Mouse (Mus musculus) intestine, postnatal 0 days (tissue): ENCODE results near the gene Gm1110. TPM values are rescaled to one million over a fixed set of nuclear protein-coding genes. Genes with fewer than 3 reads are reported as not detected.
"Not testable (repeated sequence)": the region's sequence is repeated elsewhere in the genome, so short reads cannot be mapped to it uniquely, and the experiment has no call there.

Experiments
- ATAC-seq: fragments of 200-750 bp; cut with Nextera tagmentation; 2 replicates; pipeline ENCODE4 v1.8.0; 2017; ENCODE audit warnings: mild to moderate bottlenecking, moderate TSS enrichment, moderate library complexity
- H3K27ac ChIP-seq: fragments of 300-500 bp; sonication (generic); 2 replicates; pipeline ENCODE4 v1.5.1; 2014; ENCODE audit warnings: mild to moderate bottlenecking, low read depth, low read length, moderate library complexity
- H3K27me3 ChIP-seq: fragments of 300-500 bp; sonication (generic); replicated peaks from 2 replicates; pipeline ENCODE4 v1.6.1; 2014; ENCODE audit warnings: low read length, mixed read lengths; ENCODE audit not compliant: control insufficient read depth, insufficient read depth
- H3K36me3 ChIP-seq: fragments of 300-500 bp; sonication (generic); 2 replicates; pipeline ENCODE4 v1.6.1; 2014; ENCODE audit warnings: mild to moderate bottlenecking, moderate library complexity; ENCODE audit not compliant: control insufficient read depth, insufficient read depth
- H3K4me1 ChIP-seq: fragments of 300-500 bp; sonication (generic); replicated peaks from 2 replicates; pipeline ENCODE4 v1.6.1; 2014; ENCODE audit warnings: antibody characterized with exemption, low read length, mixed read lengths; ENCODE audit not compliant: control insufficient read depth, insufficient read depth
- H3K4me2 ChIP-seq: fragments of 300-500 bp; sonication (generic); replicated peaks from 2 replicates; pipeline ENCODE4 v1.6.1; 2014; ENCODE audit warnings: low read depth, mild to moderate bottlenecking, moderate library complexity
- H3K4me3 ChIP-seq: fragments of 300-500 bp; sonication (generic); 2 replicates; pipeline ENCODE4 v1.5.1; 2014; ENCODE audit warnings: low read depth, low read length
- H3K9ac ChIP-seq: fragments of 300-500 bp; sonication (generic); 2 replicates; pipeline ENCODE4 v1.6.1; 2014; ENCODE audit warnings: mild to moderate bottlenecking, low read depth, low read length
- H3K9me3 ChIP-seq: fragments of 300-500 bp; sonication (generic); 2 replicates; pipeline ENCODE4 v1.6.1; 2016; ENCODE audit warnings: mixed run types; ENCODE audit not compliant: control insufficient read depth
- CTCF ChIP-seq: sonication (generic); IDR thresholded peaks from 2 replicates; pipeline ENCODE4 v1.5.1; 2016; ENCODE audit warnings: low read depth, mild to moderate bottlenecking, control low read depth, antibody characterized with exemption, moderate library complexity
- WGBS: fragments of 180-500 bp; shearing (Covaris S2); extraction: QIAGEN DNeasy Blood & Tissue Kit; methylation state at CpG from one replicate; pipeline ENCODE4 v1.1.7; 2014; 5-methylcytosine and 5-hydroxymethylcytosine counted together
- polyA plus RNA-seq: library from polyadenylated mRNA; unstranded; fragments of >200 nt; fragmentation: Nextera tagmentation; extraction: Ambion mirVana; gene quantifications from 2 replicates; pipeline ENCODE4 v1.2.1, GENCODE M21; 2015

Gm1110 gene
- not detected in 2 replicates for polyA plus RNA-seq

GRCm38 (mm10) chr9:26922909-26923526, at the start of gene Gm1110:
Gene Gm1110 (minus strand): TSS chr9:26923111.
- Histone ChIP-seq H3K36me3 (no peaks in the 10 kb centered on the region), H3K9ac (no peak within 1 kb of the TSS), H3K4me3 (no peak within 1 kb of the TSS), H3K9me3 (no peaks in the 10 kb centered on the region), H3K27ac (no peak within 1 kb of the TSS), H3K4me1 (no peaks in the 10 kb centered on the region), H3K27me3 (no peaks in the 10 kb centered on the region), H3K4me2 (no peak within 1 kb of the TSS)
- no peak for ATAC-seq
- TF ChIP-seq CTCF = no peak
- WGBS = 63% methylated on average over 13 of the region's 13 CpGs

GRCm38 (mm10) chr9:26947790-26948189, 24.9 kb upstream of the Gm1110 start:
- Histone ChIP-seq H3K27me3 (no peaks in the 10 kb centered on the region), H3K36me3 (no peaks in the 10 kb centered on the region), H3K9ac (no peak overlapping the region), H3K4me3 (no peak overlapping the region), H3K4me1 (no peaks in the 10 kb centered on the region), H3K9me3 (no peaks in the 10 kb centered on the region; the same call in 1 of the 2 replicates), H3K27ac (no peak overlapping the region), H3K4me2 (no peak overlapping the region)
- no peak for ATAC-seq
- 69% methylated on average over 2 of the region's 2 CpGs for WGBS
- TF ChIP-seq CTCF = no peak

- no peaks in the 10 kb centered on the region for H3K36me3 ChIP-seq
- H3K27me3 ChIP-seq = no peaks in the 10 kb centered on the region
- WGBS = 33% methylated on average over 3 of the region's 3 CpGs
- no peak overlapping the region for H3K27ac ChIP-seq
- no peak for TF ChIP-seq CTCF
- H3K4me3 ChIP-seq = no peak overlapping the region
- H3K9me3 ChIP-seq = no peaks in the 10 kb centered on the region
- H3K4me2 ChIP-seq = no peak overlapping the region
- no peaks in the 10 kb centered on the region for H3K4me1 ChIP-seq
- ATAC-seq = no peak
- H3K9ac ChIP-seq = no peak overlapping the region
Measured at GRCm38 (mm10) chr9:26924146-26924545, 1.2 kb upstream of the Gm1110 start.

- Histone ChIP-seq H3K4me3 (no peak overlapping the region), H3K27me3 (no peaks in the 10 kb centered on the region), H3K9ac (no peak overlapping the region), H3K36me3 (no peaks in the 10 kb centered on the region), H3K4me2 (no peak overlapping the region), H3K27ac (no peak overlapping the region), H3K9me3 (no peaks in the 10 kb centered on the region), H3K4me1 (no peaks in the 10 kb centered on the region)
- TF ChIP-seq CTCF = no peak
- ATAC-seq = no peak
- 89% methylated on average over 2 of the region's 2 CpGs for WGBS
Measured at GRCm38 (mm10) chr9:26919778-26920177, 3.1 kb downstream of the Gm1110 start.

GRCm38 (mm10) chr9:26913150-26913549, 9.8 kb downstream of the Gm1110 start:
- Histone ChIP-seq H3K9me3 (no peaks in the 10 kb centered on the region), H3K4me3 (no peak overlapping the region), H3K36me3 (no peaks in the 10 kb centered on the region), H3K9ac (no peak overlapping the region), H3K4me2 (no peak overlapping the region), H3K27ac (no peak overlapping the region), H3K4me1 (no peaks in the 10 kb centered on the region), H3K27me3 (no peaks in the 10 kb centered on the region)
- WGBS = 72% methylated on average over 4 of the region's 4 CpGs
- no peak for TF ChIP-seq CTCF
- ATAC-seq = no peak

- H3K36me3 ChIP-seq = no peaks in the 10 kb centered on the region
- ATAC-seq = no peak
- H3K4me3 ChIP-seq = no peak overlapping the region
- no peak overlapping the region for H3K4me2 ChIP-seq
- no peaks in the 10 kb centered on the region for H3K27me3 ChIP-seq
- no peak overlapping the region for H3K9ac ChIP-seq
- H3K4me1 ChIP-seq = no peaks in the 10 kb centered on the region
- no peak for TF ChIP-seq CTCF
- H3K9me3 ChIP-seq = no peaks in the 10 kb centered on the region
- 81% methylated on average over 1 of the region's 1 CpGs for WGBS
- no peak overlapping the region for H3K27ac ChIP-seq
Measured at GRCm38 (mm10) chr9:26911251-26911650, 11.7 kb downstream of the Gm1110 start.

GRCm38 (mm10) chr9:26869856-26870255, 53.1 kb downstream of the Gm1110 start:
- ATAC-seq, H3K4me1 ChIP-seq, H3K27me3 ChIP-seq, H3K4me3 ChIP-seq, H3K9ac ChIP-seq, H3K9me3 ChIP-seq, H3K27ac ChIP-seq, H3K4me2 ChIP-seq, H3K36me3 ChIP-seq: not testable (repeated sequence)
- 81% methylated on average over 7 of the region's 7 CpGs for WGBS
